Mouse (Mus musculus): ENCODE results near the gene A26c2. TPM values are rescaled to one million over a fixed set of nuclear protein-coding genes. Genes with fewer than 3 reads are reported as not detected.

The A26c2 gene
- total RNA-seq (2014; rRNA removed) = not detected in 2 replicates
- not detected in 2 replicates for polyA plus RNA-seq (2015; fragmentation: Nextera tagmentation; extraction: Ambion mirVana)

DNA sequence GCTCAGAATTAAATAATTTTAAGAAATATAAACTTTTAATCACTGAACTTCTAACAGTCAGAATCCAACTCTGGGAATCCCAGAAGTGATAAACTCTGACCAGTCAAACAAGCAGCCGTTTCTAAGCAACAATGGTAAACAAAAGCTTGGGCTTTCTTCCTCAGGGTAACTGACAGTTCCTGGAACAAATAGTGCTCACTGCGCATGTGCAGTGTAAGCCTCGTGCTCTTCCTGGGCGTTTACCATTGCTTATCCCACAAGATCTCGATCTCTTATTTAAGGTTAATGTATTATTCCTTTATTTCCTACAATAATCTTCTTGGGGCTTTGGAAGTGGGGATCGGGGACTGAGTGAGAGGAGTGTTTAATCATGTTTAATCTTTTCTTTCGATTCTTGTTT, at the start of gene A26c2:
TSS of gene A26c2 (minus strand) at position 101 of the 400 bp plus-strand sequence.
- no peak within 1 kb of the TSS for H3K27ac ChIP-seq (ENCODE audit: low read depth, low read length)
- no peaks in the 10 kb centered on the region for H3K9me3 ChIP-seq (ENCODE audit: low read length)
- H3K27me3 ChIP-seq (ENCODE audit: insufficient read depth, low read length) = no peaks in the 10 kb centered on the region
- WGBS = 78% methylated on average over 7 of the region's 7 CpGs
- TF ChIP-seq CTCF (IDR thresholded peaks at IDR 0.05; ENCODE audit: low read depth) = no peak
- no peaks in the 10 kb centered on the region for H3K36me3 ChIP-seq (ENCODE audit: insufficient read depth)
- DNase-seq (no peak), ATAC-seq (no peak)
- H3K9ac ChIP-seq = no peak within 1 kb of the TSS
- H3K4me3 ChIP-seq (ENCODE audit: low read depth, low read length) = no peak within 1 kb of the TSS
- no peak within 1 kb of the TSS for H3K4me2 ChIP-seq (ENCODE audit: low read depth)
- no peaks in the 10 kb centered on the region for H3K4me1 ChIP-seq (ENCODE audit: insufficient read depth)

DNA sequence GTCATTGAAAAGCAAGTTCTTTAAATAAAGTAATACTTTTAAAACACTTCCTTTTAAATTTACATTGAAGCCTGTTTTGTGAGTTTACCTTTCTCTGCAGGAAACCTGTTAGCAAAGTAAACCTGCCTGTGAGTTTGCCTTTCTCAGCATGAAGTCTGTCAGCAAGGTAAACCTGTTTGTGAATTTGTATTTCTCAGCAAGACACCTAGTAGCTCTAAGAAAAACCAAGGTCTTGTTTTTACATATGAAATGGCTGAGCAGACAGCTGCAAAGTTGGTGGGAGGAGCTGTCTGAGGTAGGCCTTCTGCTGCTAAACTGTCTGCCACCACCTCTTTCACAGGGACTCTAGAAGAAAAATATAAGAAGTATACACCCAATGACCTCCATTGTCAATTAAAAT, 28.0 kb upstream of the A26c2 start:
- Histone ChIP-seq H3K4me1 (ENCODE audit: insufficient read depth) (no peaks in the 10 kb centered on the region), H3K27me3 (ENCODE audit: insufficient read depth, low read length) (no peaks in the 10 kb centered on the region), H3K4me3 (ENCODE audit: low read depth, low read length) (no peak overlapping the region), H3K4me2 (ENCODE audit: low read depth) (no peak overlapping the region), H3K9ac (no peak overlapping the region), H3K27ac (ENCODE audit: low read depth, low read length) (no peak overlapping the region), H3K9me3 (ENCODE audit: low read length) (no peaks in the 10 kb centered on the region), H3K36me3 (ENCODE audit: insufficient read depth) (no peaks in the 10 kb centered on the region)
- DNase-seq (no peak), ATAC-seq (no peak)
- TF ChIP-seq CTCF (IDR thresholded peaks at IDR 0.05; ENCODE audit: low read depth) = no peak

Measured in forebrain, postnatal 0 days (tissue).